Mouse (Mus musculus): ENCODE results near the gene Cdk11b. TPM values are rescaled to one million over a fixed set of nuclear protein-coding genes. Genes with fewer than 3 reads are reported as not detected.

Cdk11b gene
- polyA plus RNA-seq, 1 experiment: 25.8 TPM

DNA sequence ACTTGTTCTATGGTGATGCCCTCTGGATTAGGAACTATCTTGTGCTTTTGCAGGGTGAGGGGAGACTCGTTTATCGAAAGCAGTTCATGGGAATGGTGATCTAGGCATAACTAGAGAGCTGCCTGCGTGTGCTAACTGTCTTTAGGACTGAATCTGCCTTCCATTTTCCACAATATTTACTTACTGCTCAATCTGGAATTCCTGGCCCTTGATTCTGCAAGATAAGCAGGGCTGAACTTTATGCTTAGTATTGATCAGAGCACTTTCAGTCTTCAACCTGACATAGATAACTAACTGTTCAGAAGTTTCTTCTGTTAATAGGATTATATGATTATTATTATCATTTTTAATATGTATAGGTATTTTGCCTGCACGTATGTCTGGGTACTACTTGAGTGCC, 19.5 kb upstream of the Cdk11b start:
- Histone ChIP-seq H3K27me3 (ENCODE audit: control insufficient read depth, insufficient read depth, low read length) (no peaks in the 10 kb centered on the region), H3K36me3 (ENCODE audit: control insufficient read depth, insufficient read depth, low read length) (peaks cover 3% of the 10 kb centered on the region; the same call in 1 of the 2 replicates), H3K27ac (ENCODE audit: insufficient read depth, low read length) (no peak overlapping the region), H3K4me1 (ENCODE audit: control insufficient read depth, insufficient read depth, insufficient read length) (no peaks in the 10 kb centered on the region), H3K4me3 (ENCODE audit: extremely low read depth, insufficient read depth, insufficient read length) (no peak overlapping the region)
- no peak for DNase-seq (ENCODE audit: low read depth in 1 of 2, low spot score in 2 of 2)
- WGBS: 93% methylated on average over 4 of the region's 4 CpGs
- TF ChIP-seq CTCF (IDR thresholded peaks at IDR 0.05; ENCODE audit: extremely low read depth, insufficient read depth, insufficient read length, insufficient replicate concordance): no peak
- TF ChIP-seq POLR2A (IDR thresholded peaks at IDR 0.05; ENCODE audit: low read depth, low read length): no peak

GRCm38 (mm10) chr4:155606825-155607224, 17.8 kb upstream of the Cdk11b start:
- no peak overlapping the region for H3K27ac ChIP-seq (ENCODE audit: insufficient read depth, low read length)

DNA sequence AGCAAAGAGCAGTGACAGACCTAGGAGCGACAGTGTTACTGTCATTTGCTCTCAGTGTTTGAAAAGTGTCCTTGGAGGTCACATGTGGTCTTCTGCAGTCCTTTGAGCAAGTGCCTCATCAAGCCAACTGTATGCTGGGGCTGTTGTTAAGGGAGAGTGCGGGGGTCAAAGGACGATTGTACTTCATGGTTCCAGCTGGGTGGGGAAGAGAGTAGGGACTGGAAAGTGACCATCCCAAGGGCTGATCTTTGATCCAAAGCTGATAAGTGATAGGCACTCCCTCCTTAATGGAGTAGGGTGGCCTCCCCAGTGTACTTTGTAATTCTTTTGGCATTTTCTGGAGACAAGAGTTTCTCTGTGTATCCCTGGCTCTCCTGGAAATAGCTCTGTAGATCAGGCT, 12.8 kb upstream of the Cdk11b start:
- Histone ChIP-seq H3K27ac (ENCODE audit: insufficient read depth, low read length) (no peak overlapping the region), H3K4me1 (ENCODE audit: control insufficient read depth, insufficient read depth, insufficient read length) (no peaks in the 10 kb centered on the region), H3K36me3 (ENCODE audit: control insufficient read depth, insufficient read depth, low read length) (peaks cover 10% of the 10 kb centered on the region; the same call in 1 of the 2 replicates), H3K27me3 (ENCODE audit: control insufficient read depth, insufficient read depth, low read length) (no peaks in the 10 kb centered on the region), H3K4me3 (ENCODE audit: extremely low read depth, insufficient read depth, insufficient read length) (no peak overlapping the region)
- no peak for TF ChIP-seq POLR2A (IDR thresholded peaks at IDR 0.05; ENCODE audit: low read depth, low read length)
- no peak for TF ChIP-seq CTCF (IDR thresholded peaks at IDR 0.05; ENCODE audit: extremely low read depth, insufficient read depth, insufficient read length, insufficient replicate concordance)
- no peak for DNase-seq (ENCODE audit: low read depth in 1 of 2, low spot score in 2 of 2)
- WGBS: 92% methylated on average over 3 of the region's 3 CpGs

More at GRCm38 (mm10) chr4:155606825-155607224, 17.8 kb upstream of the Cdk11b start:
- H3K4me3 ChIP-seq (ENCODE audit: extremely low read depth, insufficient read depth, insufficient read length): no peak overlapping the region
- H3K36me3 ChIP-seq (ENCODE audit: control insufficient read depth, insufficient read depth, low read length): peaks cover 4% of the 10 kb centered on the region; the same call in 1 of the 2 replicates
- H3K27me3 ChIP-seq (ENCODE audit: control insufficient read depth, insufficient read depth, low read length): no peaks in the 10 kb centered on the region
- H3K4me1 ChIP-seq (ENCODE audit: control insufficient read depth, insufficient read depth, insufficient read length): no peaks in the 10 kb centered on the region
- WGBS: 87% methylated on average over 2 of the region's 2 CpGs
- TF ChIP-seq CTCF (IDR thresholded peaks at IDR 0.05; ENCODE audit: extremely low read depth, insufficient read depth, insufficient read length, insufficient replicate concordance) (no peak), POLR2A (IDR thresholded peaks at IDR 0.05; ENCODE audit: low read depth, low read length) (no peak)
- no peak for DNase-seq (ENCODE audit: low read depth in 1 of 2, low spot score in 2 of 2)

- peaks cover 15% of the 10 kb centered on the region for H3K36me3 ChIP-seq (ENCODE audit: control insufficient read depth, insufficient read depth, low read length)
- H3K27ac ChIP-seq (ENCODE audit: insufficient read depth, low read length): no peak overlapping the region
- WGBS: 97% methylated on average over 3 of the region's 3 CpGs
- H3K4me1 ChIP-seq (ENCODE audit: control insufficient read depth, insufficient read depth, insufficient read length): no peaks in the 10 kb centered on the region
- H3K27me3 ChIP-seq (ENCODE audit: control insufficient read depth, insufficient read depth, low read length): no peaks in the 10 kb centered on the region
- TF ChIP-seq CTCF (IDR thresholded peaks at IDR 0.05; ENCODE audit: extremely low read depth, insufficient read depth, insufficient read length, insufficient replicate concordance) (no peak), POLR2A (IDR thresholded peaks at IDR 0.05; ENCODE audit: low read depth, low read length) (no peak)
- DNase-seq (ENCODE audit: low read depth in 1 of 2, low spot score in 2 of 2): no peak
- no peak overlapping the region for H3K4me3 ChIP-seq (ENCODE audit: extremely low read depth, insufficient read depth, insufficient read length)
Observed at GRCm38 (mm10) chr4:155613264-155613663, 11.4 kb upstream of the Cdk11b start.

DNA sequence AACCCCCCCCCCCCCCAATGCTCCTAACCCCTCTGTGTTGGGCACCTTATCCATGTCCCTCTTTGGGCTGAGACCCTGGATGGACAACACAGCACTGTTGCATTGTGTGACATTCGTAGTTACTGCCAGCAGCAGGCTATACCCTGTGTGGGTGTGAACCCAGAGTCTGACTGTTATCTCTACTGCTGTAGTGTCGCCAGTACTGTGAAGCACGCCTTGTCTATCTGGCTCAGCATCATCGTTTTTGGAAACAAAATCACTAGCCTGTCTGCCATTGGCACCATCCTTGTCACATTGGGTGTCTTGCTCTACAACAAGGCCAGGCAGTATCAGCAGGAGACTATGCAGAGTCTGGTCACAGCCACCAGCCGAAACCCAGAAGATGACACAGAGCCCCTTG, 6.3 kb upstream of the Cdk11b start:
- H3K27ac ChIP-seq (ENCODE audit: insufficient read depth, low read length): no peak overlapping the region
- H3K27me3 ChIP-seq (ENCODE audit: control insufficient read depth, insufficient read depth, low read length): no peaks in the 10 kb centered on the region
- no peak for TF ChIP-seq POLR2A (IDR thresholded peaks at IDR 0.05; ENCODE audit: low read depth, low read length)
- TF ChIP-seq CTCF (IDR thresholded peaks at IDR 0.05; ENCODE audit: extremely low read depth, insufficient read depth, insufficient read length, insufficient replicate concordance): no peak
- DNase-seq (ENCODE audit: low read depth in 1 of 2, low spot score in 2 of 2): no peak
- H3K4me3 ChIP-seq (ENCODE audit: extremely low read depth, insufficient read depth, insufficient read length): no peak overlapping the region
- peaks cover 22% of the 10 kb centered on the region for H3K36me3 ChIP-seq (ENCODE audit: control insufficient read depth, insufficient read depth, low read length)
- 80% methylated on average over 5 of the region's 5 CpGs for WGBS
- no peaks in the 10 kb centered on the region for H3K4me1 ChIP-seq (ENCODE audit: control insufficient read depth, insufficient read depth, insufficient read length)

- no peak for DNase-seq (ENCODE audit: low read depth in 1 of 2, low spot score in 2 of 2)
- Histone ChIP-seq H3K36me3 (ENCODE audit: control insufficient read depth, insufficient read depth, low read length) (peaks cover 35% of the 10 kb centered on the region), H3K4me1 (ENCODE audit: control insufficient read depth, insufficient read depth, insufficient read length) (peaks cover 1% of the 10 kb centered on the region; the same call in 1 of the 2 replicates), H3K27ac (ENCODE audit: insufficient read depth, low read length) (no peak overlapping the region), H3K27me3 (ENCODE audit: control insufficient read depth, insufficient read depth, low read length) (no peaks in the 10 kb centered on the region), H3K4me3 (ENCODE audit: extremely low read depth, insufficient read depth, insufficient read length) (no peak overlapping the region)
- WGBS: 78% methylated on average over 6 of the region's 6 CpGs
- no peak for TF ChIP-seq CTCF (IDR thresholded peaks at IDR 0.05; ENCODE audit: extremely low read depth, insufficient read depth, insufficient read length, insufficient replicate concordance)
- no peak for TF ChIP-seq POLR2A (IDR thresholded peaks at IDR 0.05; ENCODE audit: low read depth, low read length)
Observed at GRCm38 (mm10) chr4:155630267-155630666, 5.6 kb downstream of the Cdk11b start.

DNA sequence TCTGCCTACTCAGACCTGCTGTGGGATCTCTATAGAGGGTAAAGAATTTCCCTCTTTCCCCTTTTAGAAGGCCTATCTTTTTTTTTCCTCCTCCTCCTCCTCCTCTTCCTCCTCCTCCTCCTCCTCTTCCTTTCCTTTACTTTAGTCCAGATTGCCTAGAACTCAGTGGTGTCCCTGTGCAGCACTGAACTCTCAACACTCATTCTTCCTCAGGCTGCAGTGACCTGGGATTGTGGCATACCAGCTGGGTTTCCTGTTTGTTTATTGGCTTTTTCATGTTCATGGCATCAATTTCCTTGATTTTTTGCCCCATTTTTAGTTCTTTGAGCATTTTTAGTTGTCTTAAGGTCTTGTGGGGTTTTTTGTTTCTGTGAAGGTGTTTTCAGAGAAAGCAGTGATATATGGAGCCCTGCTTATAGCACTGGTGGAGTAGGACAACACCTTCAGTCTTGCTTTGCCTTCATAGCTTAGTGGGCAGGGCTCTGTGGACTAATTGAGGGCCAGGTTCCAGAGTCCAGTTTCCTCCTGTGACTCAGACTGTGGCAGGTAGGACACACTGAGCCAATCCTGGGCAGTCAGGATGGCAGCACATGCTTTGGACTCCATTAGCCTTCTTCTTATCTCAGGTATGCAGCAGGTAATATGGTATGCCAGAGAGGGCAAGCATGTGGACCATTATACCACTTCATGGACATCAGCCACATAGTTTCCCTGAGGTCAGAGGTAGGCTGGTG, 11.3 kb downstream of the Cdk11b start:
- Histone ChIP-seq H3K4me1 (ENCODE audit: control insufficient read depth, insufficient read depth, insufficient read length) (no peaks in the 10 kb centered on the region), H3K36me3 (ENCODE audit: control insufficient read depth, insufficient read depth, low read length) (peaks cover 47% of the 10 kb centered on the region), H3K27ac (ENCODE audit: insufficient read depth, low read length) (no peak overlapping the region), H3K4me3 (ENCODE audit: extremely low read depth, insufficient read depth, insufficient read length) (no peak overlapping the region), H3K27me3 (ENCODE audit: control insufficient read depth, insufficient read depth, low read length) (no peaks in the 10 kb centered on the region)
- no peak for DNase-seq (ENCODE audit: low read depth in 1 of 2, low spot score in 2 of 2)
- TF ChIP-seq POLR2A (IDR thresholded peaks at IDR 0.05; ENCODE audit: low read depth, low read length): no peak
- TF ChIP-seq CTCF (IDR thresholded peaks at IDR 0.05; ENCODE audit: extremely low read depth, insufficient read depth, insufficient read length, insufficient replicate concordance): no peak
